Mouse (Mus musculus) ovary, adult 18-20 months (tissue): ENCODE data around the gene Tfap2d.
A peak's percentile ranks its signal among the peaks of the same experiment; 100 is the strongest.

Experiments used
- DNase-seq: peaks from one replicate; pipeline ENCODE4 v3.0.0; 2022; ENCODE audit warnings: low spot score, mixed read lengths

Gene Tfap2d

DNA sequence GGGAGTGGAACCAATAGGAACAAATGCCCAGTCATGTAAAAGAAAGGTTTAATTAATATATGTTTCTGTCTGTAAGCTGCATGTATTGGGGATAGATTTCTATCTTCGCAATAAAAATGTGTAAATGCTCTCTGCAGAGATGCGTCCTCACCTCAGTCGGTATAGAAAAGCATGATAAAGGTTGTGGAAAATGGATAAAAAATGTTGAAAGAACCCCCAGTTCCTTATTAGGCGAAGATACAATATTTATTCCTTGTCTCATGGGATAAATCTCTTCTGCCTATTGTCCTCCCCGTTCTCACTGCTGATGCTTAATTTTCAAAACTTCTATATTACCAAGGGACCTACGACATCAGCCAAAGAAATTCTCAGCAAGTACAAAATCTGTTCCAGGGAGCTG, at the start of gene Tfap2d:
Gene Tfap2d (plus strand): TSS at position 392 of the 400 bp plus-strand sequence.
- DNase-seq = no peak

GRCm38 (mm10) chr1:19056300-19056699, 46.5 kb upstream of the Tfap2d start:
- no peak for DNase-seq

- DNase-seq = no peak
Observed at GRCm38 (mm10) chr1:19056861-19057260, 46.0 kb upstream of the Tfap2d start.

GRCm38 (mm10) chr1:19088078-19088477, 14.7 kb upstream of the Tfap2d start:
- DNase-seq = no peak

DNA sequence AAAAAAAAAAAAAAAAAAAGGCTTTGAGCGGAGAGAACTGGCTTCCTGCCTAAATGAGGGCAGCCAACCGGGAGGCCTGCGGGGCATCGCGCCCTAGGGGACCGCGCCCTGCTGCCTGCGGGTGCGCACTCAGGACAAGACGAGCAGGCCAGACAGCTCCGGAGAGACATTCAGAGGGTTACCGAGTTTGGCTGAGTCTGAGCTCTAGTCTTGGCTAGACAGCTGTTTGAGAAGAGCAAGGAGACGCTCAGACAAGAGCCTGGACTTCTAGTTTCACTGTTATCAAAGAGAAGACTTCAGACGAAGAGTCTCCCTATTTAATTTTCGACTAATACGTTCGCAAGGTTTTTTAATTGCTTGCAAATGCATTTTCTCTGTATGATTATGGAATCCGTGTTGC, 5.9 kb upstream of the Tfap2d start:
- peak; percentile 4 for DNase-seq

DNA sequence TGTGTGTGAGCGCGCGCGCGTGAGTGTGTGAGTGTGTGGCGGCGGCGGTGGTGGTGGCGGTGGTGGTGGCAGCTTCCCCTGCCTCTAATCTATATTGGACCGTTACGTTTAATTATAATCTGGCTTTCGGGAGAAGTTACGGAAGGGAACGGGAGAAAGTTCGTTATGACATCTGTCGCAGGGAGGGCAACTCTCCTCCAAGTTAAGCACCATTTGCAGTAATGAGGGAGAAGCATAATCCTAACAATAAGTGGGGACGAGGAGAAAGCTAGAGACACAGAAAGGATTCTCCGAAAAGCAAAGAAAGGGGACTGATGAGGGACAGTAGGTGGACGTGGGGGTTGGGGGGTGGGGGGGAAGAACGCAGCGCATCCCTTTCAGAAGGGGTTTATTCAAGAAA, 494 bp downstream of the Tfap2d start:
- DNase-seq = no peak

DNA sequence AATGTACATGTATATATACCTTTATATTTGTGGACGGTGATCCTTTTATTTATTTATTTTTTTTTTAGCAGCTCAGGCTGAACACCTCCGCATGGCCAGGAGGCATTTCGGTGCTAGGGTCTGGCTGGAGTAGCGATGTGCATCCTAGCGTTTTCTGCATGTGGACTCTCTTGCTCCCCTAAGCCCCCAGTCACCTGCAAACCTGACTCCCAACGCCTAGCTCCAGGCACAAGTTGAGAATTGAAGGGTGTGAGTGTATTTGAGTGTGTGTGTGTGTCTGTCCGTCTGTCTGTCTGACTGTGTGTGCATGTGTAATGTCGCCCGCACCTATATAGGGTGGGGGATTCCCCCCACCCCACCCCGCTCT, 937 bp downstream of the Tfap2d start:
- no peak for DNase-seq

DNA sequence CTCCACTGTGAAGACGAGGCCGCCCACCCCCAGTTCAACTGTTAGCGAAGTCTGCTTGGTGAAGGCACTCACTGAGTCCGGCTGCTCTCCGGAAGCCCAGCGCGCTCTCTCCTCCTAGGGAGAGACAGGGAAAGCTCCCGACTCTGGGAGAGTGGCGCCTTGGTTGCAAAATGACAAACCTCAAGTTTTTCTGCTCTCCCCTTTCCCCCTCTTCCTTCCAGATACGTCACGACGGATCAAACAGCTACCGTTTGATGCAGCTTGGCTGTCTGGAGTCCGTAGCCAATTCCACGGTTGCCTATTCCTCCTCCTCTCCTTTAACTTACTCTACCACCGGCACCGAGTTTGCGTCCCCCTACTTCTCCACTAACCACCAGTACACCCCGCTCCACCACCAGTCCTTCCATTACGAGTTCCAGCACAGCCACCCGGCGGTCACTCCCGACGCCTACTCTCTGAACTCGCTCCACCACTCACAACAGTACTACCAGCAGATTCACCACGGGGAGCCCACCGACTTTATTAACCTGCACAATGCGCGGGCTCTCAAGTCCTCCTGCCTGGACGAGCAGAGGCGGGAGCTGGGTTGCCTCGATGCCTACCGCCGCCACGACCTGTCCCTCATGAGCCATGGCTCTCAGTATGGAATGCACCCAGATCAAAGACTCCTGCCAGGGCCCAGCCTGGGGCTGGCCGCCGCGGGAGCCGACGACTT, 1.5 kb downstream of the Tfap2d start:
- DNase-seq = no peak

GRCm38 (mm10) chr1:19106401-19106800, 3.6 kb downstream of the Tfap2d start:
- DNase-seq = no peak

- DNase-seq = no peak
Observed at GRCm38 (mm10) chr1:19106841-19107800, 4.3 kb downstream of the Tfap2d start.

DNA sequence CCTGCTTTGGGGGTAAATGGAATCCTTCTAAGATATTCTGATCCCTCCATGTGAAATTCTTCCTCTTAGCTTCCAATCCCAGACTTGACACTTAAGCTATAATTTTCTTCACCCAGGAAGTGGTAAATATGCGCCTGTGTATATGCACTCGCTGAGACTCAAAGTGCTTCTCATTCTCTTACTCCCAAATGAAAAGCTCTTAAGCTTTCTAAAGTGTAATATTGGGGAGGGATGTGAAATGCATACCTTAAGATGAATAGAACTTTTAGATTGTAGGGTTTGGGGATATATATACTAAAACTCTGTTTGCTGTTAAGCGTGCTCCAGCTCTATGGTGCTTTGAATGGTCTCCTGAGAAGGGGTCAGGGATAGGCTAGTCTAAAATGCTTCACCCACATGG, 5.0 kb downstream of the Tfap2d start:
- no peak for DNase-seq

DNA sequence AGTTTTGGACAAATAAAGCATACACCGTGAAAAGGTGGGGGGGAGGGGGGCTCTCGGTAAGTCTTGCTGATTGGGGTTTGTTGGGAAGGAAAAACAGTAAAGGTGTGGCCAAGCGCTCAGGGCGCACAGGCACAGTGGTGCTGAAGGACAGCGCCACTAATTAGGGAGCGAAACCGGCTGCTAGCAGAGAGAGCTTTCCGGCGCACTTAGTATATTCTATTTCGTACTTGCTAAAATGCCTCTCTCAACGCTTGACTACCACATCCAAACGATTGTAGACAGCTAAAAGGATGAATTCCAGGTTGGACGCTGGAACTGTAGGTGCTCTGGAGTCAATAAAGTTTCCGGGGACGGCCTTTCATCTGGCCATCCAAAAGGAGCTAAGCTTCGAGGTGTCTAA, 6.9 kb downstream of the Tfap2d start:
- DNase-seq = no peak

DNA sequence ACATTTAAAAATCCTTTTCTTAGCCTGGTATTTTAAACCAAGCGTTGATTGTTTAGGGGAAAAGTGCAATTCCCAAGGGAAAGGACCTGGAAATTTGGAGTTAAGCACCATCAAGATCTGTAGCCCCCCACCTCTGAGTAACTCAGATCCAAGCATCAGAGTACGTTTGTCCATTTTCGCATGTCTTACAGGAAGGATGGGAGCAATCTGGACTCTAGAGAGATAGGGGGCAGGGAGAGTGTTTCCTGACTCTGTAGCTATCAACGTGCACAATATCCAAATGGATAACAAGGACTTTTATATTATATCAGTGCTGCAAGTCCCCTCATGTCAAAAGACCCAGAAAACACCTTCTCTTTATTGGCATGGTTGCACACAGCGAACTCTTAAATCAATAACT, 7.4 kb downstream of the Tfap2d start:
- no peak for DNase-seq

DNA sequence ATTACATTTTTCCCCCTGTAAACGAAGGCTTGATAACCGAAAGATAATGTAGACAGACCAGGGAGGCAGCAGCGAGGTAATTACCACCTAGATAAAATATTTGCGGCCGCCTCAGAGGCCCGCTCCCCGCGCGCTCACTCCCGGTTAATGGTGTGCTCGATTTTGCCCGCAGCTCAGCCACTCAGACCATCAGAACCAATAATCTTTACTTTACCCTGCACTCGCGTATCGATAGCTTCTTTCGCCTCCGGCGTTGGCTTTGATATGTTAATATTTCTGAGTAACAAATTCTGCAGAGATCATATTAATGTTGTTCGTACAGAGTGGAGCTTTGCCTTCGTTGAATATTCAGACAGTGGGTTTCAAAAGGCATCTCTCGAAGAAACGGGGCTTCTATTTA, 8.2 kb downstream of the Tfap2d start:
- no peak for DNase-seq

- no peak for DNase-seq
Observed at GRCm38 (mm10) chr1:19178742-19179397, 76.0 kb downstream of the Tfap2d start.

- no peak for DNase-seq
Observed at GRCm38 (mm10) chr1:19205649-19206048, 102.8 kb downstream of the Tfap2d start.

DNA sequence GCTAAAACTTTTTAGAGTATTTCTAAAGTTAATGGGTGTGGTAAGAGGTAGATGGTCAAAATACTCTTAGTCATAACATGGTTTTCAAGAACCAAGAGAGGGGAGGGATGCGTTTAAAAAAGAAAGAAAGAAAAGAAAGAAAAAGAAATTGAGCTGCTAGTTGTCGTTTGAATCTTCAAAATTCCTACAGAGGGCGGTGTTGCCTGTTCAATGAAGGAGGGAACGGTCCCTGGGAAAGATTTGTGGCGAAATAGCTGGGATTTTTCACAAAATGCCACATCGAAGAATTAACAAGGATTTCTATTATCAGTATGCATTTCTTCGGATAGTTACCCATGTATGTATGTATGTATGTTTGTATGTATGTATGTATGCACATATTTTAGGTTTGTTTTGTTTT, 103.4 kb downstream of the Tfap2d start:
- no peak for DNase-seq

GRCm38 (mm10) chr1:19207611-19208010, 104.8 kb downstream of the Tfap2d start:
- DNase-seq = no peak

DNA sequence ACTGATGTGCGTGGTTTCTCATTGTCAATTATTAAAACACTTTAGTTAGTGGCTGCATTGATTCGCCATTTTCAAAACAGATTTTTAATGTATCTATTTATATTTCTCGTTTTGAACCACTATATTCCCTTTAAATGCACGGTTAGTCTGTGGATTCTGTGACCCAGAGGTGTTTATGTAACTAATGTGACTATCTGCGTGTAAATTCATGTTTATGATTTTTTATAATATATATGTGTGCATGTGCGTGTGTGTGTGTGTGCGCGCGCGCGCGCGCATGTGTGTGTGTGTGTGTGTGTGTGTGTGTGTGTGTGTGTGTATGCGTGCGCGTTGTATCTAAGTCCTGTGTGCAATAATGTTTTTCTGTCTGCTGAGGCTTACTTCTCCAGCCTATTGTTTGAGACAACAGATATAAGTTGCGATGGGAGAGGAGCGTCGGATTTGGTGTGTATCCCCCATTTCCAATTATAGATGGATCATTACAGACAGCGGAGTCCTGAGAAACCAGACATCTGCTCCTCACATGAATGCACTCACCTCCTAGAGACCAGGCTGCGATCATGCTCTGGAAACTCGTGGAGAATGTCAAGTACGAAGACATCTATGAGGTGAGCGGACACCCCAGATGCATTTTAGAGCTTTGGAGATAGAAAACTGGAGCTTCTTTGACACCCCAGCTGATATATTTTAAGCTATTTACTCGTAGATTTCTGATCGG, 106.0 kb downstream of the Tfap2d start, which contains the start of gene Tfap2b:
Gene Tfap2b (plus strand): TSS at position 274 of the 718 bp plus-strand sequence.
- no peak for DNase-seq

GRCm38 (mm10) chr1:19209359-19209745, 106.5 kb downstream of the Tfap2d start:
- no peak for DNase-seq

- no peak for DNase-seq
Observed at GRCm38 (mm10) chr1:19209776-19210175, 107.0 kb downstream of the Tfap2d start.
